Mouse (Mus musculus): ENCODE results near the gene Slc30a7.

DNA sequence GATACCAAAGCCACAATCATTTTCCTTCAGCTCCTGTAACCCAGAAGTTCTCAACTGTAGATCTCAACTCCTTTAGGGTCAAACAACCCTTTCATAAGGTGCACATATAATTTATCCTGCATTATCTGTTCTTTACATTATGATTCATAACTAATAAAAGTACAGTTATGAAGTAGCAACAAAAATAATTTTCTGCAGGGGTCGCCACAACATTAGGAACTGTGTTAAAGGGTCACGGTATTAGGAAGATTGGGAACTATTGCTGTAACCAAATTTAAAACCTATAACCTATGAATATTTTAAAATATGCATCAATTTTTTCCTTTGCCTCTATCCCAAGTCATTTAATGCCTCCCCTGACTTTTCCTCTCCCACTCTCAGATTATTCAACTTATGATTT lies 38.8 kb upstream of the Slc30a7 start:
- no peak for TF ChIP-seq CTCF (IDR thresholded peaks at IDR 0.05; ENCODE audit: low read depth)
- TF ChIP-seq EP300 (IDR thresholded peaks at IDR 0.05; ENCODE audit: low read depth) = no peak
